In the genomic region with DNA sequence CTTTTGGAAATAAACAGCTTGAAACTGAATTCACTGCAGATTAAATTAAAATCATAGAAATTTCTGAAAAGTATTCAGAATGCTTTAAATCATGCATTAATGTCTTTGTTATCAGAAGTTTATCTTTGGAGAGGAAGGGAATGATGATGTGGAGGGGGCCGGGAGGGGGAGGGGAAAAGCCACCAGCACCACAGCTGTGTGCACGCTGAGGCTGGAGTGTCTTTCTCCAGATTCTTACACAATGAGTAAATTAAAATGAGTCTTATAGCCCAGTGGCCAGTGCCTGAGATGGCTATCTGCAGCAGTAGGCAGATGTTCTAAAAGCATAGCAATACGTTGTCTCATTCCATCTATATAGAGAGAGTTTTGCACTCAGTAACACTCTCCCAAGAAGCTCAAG, we compare ENCODE assay signal across 29 mouse cellular contexts.
DNase-seq lines count a peak whose midpoint lies in the region; ATAC-seq and TF ChIP-seq lines count a peak whose summit lies in the region.
"Had no signal": no experiment of that assay in that cellular context is flagged by ENCODE, and none has a peak within 500 bp of the region (broad histone marks: within the 10 kb centered on the region; RNA-seq: fewer than 3 reads in every experiment).

No protein-coding gene starts in this region.

- no peaks in the 10 kb centered on the region for H3K27me3 ChIP-seq in forebrain, embryonic 16.5 days (replicated peaks; ENCODE audit: control insufficient read depth, insufficient read depth, low read length)
- no peaks in the 10 kb centered on the region for H3K27me3 ChIP-seq in forebrain, embryonic 15.5 days
- no peaks in the 10 kb centered on the region for H3K27me3 ChIP-seq in kidney, postnatal 0 days (ENCODE audit: insufficient read depth, low read length)
- no peaks in the 10 kb centered on the region for H3K27me3 ChIP-seq in kidney, embryonic 16.5 days (ENCODE audit: insufficient read depth, low read length)
- no peaks in the 10 kb centered on the region for H3K27me3 ChIP-seq in stomach, embryonic 16.5 days (ENCODE audit: control insufficient read depth, insufficient read depth, low read length)
- H3K27me3 ChIP-seq in stomach, postnatal 0 days (ENCODE audit: control insufficient read depth, insufficient read depth, low read length): no peaks in the 10 kb centered on the region
- H3K27me3 ChIP-seq: embryonic facial prominence, embryonic 13.5 days; forebrain, embryonic 13.5 days; heart, embryonic 13.5 days had no signal

- no peak overlapping the region for H3K4me3 ChIP-seq in forebrain, embryonic 16.5 days (replicated peaks; ENCODE audit: low read length)
- no peak overlapping the region for H3K4me3 ChIP-seq in forebrain, embryonic 15.5 days
- no peak overlapping the region for H3K4me3 ChIP-seq in kidney, postnatal 0 days (replicated peaks; ENCODE audit: low read depth, low read length)
- no peak overlapping the region for H3K4me3 ChIP-seq in kidney, embryonic 16.5 days (ENCODE audit: low read length)
- no peak overlapping the region for H3K4me3 ChIP-seq in layer of hippocampus, adult 2 months
- no peak overlapping the region for H3K4me3 ChIP-seq in stomach, embryonic 16.5 days (replicated peaks; ENCODE audit: low read length)
- no peak overlapping the region for H3K4me3 ChIP-seq in stomach, postnatal 0 days (ENCODE audit: low read depth, low read length)
- H3K4me3 ChIP-seq: embryonic facial prominence, embryonic 10.5 days; embryonic facial prominence, embryonic 13.5 days; erythroblast, embryonic 14.5 days; forebrain, embryonic 13.5 days; heart, adult 2 months; heart, embryonic 10.5 days; heart, embryonic 13.5 days had no signal

- no peak overlapping the region for H3K27ac ChIP-seq in forebrain, embryonic 16.5 days (ENCODE audit: low read length)
- H3K27ac ChIP-seq in forebrain, embryonic 15.5 days (replicated peaks): no peak overlapping the region
- H3K27ac ChIP-seq in kidney, postnatal 0 days: no peak overlapping the region
- H3K27ac ChIP-seq in kidney, embryonic 16.5 days (ENCODE audit: low read length): no peak overlapping the region
- 0 out of 2 replicates have a peak overlapping the region, but pooled peaks have one; percentile 23 for H3K27ac ChIP-seq in layer of hippocampus, adult 2 months
- H3K27ac ChIP-seq in stomach, embryonic 16.5 days (ENCODE audit: low read length): 0 out of 2 replicates have a peak overlapping the region, but pooled peaks have one; percentile 19
- H3K27ac ChIP-seq in stomach, postnatal 0 days (replicated peaks): no peak overlapping the region
- H3K27ac ChIP-seq: embryonic facial prominence, embryonic 10.5 days; embryonic facial prominence, embryonic 13.5 days; forebrain, embryonic 13.5 days; heart, adult 2 months; heart, embryonic 10.5 days; heart, embryonic 13.5 days; hindbrain, embryonic 14.5 days; hindbrain, postnatal 0 days had no signal

- H3K4me1 ChIP-seq in forebrain, embryonic 16.5 days (replicated peaks; ENCODE audit: control insufficient read depth, insufficient read depth, low read length): no peaks in the 10 kb centered on the region
- H3K4me1 ChIP-seq in forebrain, embryonic 15.5 days: no peaks in the 10 kb centered on the region
- H3K4me1 ChIP-seq in kidney, postnatal 0 days (replicated peaks; ENCODE audit: insufficient read depth, low read length): no peaks in the 10 kb centered on the region
- H3K4me1 ChIP-seq in kidney, embryonic 16.5 days (ENCODE audit: insufficient read depth, low read length): peaks cover 4% of the 10 kb centered on the region; the same call in 1 of the 2 replicates
- no peaks in the 10 kb centered on the region for H3K4me1 ChIP-seq in stomach, embryonic 16.5 days (ENCODE audit: control insufficient read depth, insufficient read depth, low read length)
- no peaks in the 10 kb centered on the region for H3K4me1 ChIP-seq in stomach, postnatal 0 days (replicated peaks; ENCODE audit: control insufficient read depth, insufficient read depth)
- H3K4me1 ChIP-seq: embryonic facial prominence, embryonic 10.5 days; embryonic facial prominence, embryonic 13.5 days; forebrain, embryonic 13.5 days had no signal

- WGBS in forebrain, embryonic 16.5 days: 83% methylated on average over 3 of the region's 3 CpGs
- WGBS in forebrain, embryonic 15.5 days: 82% methylated on average over 3 of the region's 3 CpGs
- WGBS in kidney, postnatal 0 days: 45% methylated on average over 3 of the region's 3 CpGs
- WGBS in kidney, embryonic 16.5 days: 49% methylated on average over 3 of the region's 3 CpGs
- WGBS in stomach, embryonic 16.5 days: 57% methylated on average over 3 of the region's 3 CpGs
- WGBS in stomach, postnatal 0 days: 40% methylated on average over 3 of the region's 3 CpGs

- no peak for TF ChIP-seq EP300 in stomach, postnatal 0 days (optimal IDR thresholded peaks at IDR 0.05)

- peak; percentile 47 for DNase-seq in kidney, postnatal 0 days (ENCODE audit: low spot score)
- DNase-seq in layer of hippocampus, adult 2 months (ENCODE audit: low spot score in 2 of 2): no peak
- no peak for DNase-seq in layer of hippocampus, adult 8-10 months (ENCODE audit: low spot score in 2 of 2)
- DNase-seq in stomach, postnatal 0 days (ENCODE audit: low spot score): no peak
- DNase-seq: adrenal gland, adult 8-10 months; adrenal gland, postnatal 25 days; cerebellum, adult 11 months; cerebellum, adult 2 months; cerebellum, adult 9-11 months; cerebellum, postnatal 25 days; embryo, embryonic 11 days; gastrocnemius, postnatal 10 days; gastrocnemius, postnatal 36 days; heart, adult 2 months; heart, postnatal 14 days; heart, postnatal 4 days had no signal

- ATAC-seq in forebrain, embryonic 16.5 days: peak; percentile 54; the same call in 1 of the 2 replicates
- ATAC-seq in forebrain, embryonic 15.5 days (replicated peaks): no peak
- ATAC-seq in kidney, postnatal 0 days (replicated peaks; ENCODE audit: low FRiP score, low read depth): no peak
- ATAC-seq in kidney, embryonic 16.5 days (ENCODE audit: low FRiP score, low TSS enrichment): no peak; the same call in 1 of the 2 replicates
- no peak for ATAC-seq in stomach, embryonic 16.5 days (ENCODE audit: insufficient read depth, low FRiP score)
- no peak for ATAC-seq in stomach, postnatal 0 days (ENCODE audit: low FRiP score, low TSS enrichment)
- ATAC-seq: activated CD4-positive, CD25-positive, alpha-beta regulatory T cell, adult 4 months; forebrain, embryonic 13.5 days; hindbrain, postnatal 0 days had no signal

- no peak for TF ChIP-seq CTCF in kidney, postnatal 0 days (IDR thresholded peaks at IDR 0.05; ENCODE audit: low read depth)
- TF ChIP-seq CTCF in layer of hippocampus, adult 2 months (conservative IDR thresholded peaks at IDR 0.05): no peak
- no peak for TF ChIP-seq CTCF in stomach, postnatal 0 days (IDR thresholded peaks at IDR 0.05; ENCODE audit: low read depth)

- H3K9ac ChIP-seq in forebrain, embryonic 16.5 days (replicated peaks; ENCODE audit: low read depth, low read length): no peak overlapping the region
- H3K9ac ChIP-seq in forebrain, embryonic 15.5 days (replicated peaks): no peak overlapping the region
- H3K9ac ChIP-seq in kidney, postnatal 0 days (ENCODE audit: low read depth, low read length): no peak overlapping the region
- H3K9ac ChIP-seq in kidney, embryonic 16.5 days (replicated peaks; ENCODE audit: low read length): no peak overlapping the region
- no peak overlapping the region for H3K9ac ChIP-seq in stomach, embryonic 16.5 days (ENCODE audit: low read length)
- no peak overlapping the region for H3K9ac ChIP-seq in stomach, postnatal 0 days (ENCODE audit: low read length)
- H3K9ac ChIP-seq: embryonic facial prominence, embryonic 13.5 days; forebrain, embryonic 13.5 days; heart, embryonic 13.5 days; hindbrain, embryonic 14.5 days had no signal

- no peaks in the 10 kb centered on the region for H3K36me3 ChIP-seq in forebrain, embryonic 16.5 days (ENCODE audit: control insufficient read depth, insufficient read depth)
- no peaks in the 10 kb centered on the region for H3K36me3 ChIP-seq in forebrain, embryonic 15.5 days
- H3K36me3 ChIP-seq in kidney, postnatal 0 days (ENCODE audit: insufficient read depth, low read length): no peaks in the 10 kb centered on the region
- H3K36me3 ChIP-seq in kidney, embryonic 16.5 days (ENCODE audit: insufficient read depth, low read length): no peaks in the 10 kb centered on the region
- no peaks in the 10 kb centered on the region for H3K36me3 ChIP-seq in stomach, embryonic 16.5 days (ENCODE audit: control insufficient read depth, insufficient read depth, low read length)
- H3K36me3 ChIP-seq in stomach, postnatal 0 days (ENCODE audit: control insufficient read depth, insufficient read depth, low read length): no peaks in the 10 kb centered on the region
- H3K36me3 ChIP-seq: embryonic facial prominence, embryonic 10.5 days; embryonic facial prominence, embryonic 13.5 days; heart, embryonic 10.5 days; heart, embryonic 13.5 days had no signal

- no peak overlapping the region for H3K4me2 ChIP-seq in forebrain, embryonic 16.5 days (ENCODE audit: low read length)
- no peak overlapping the region for H3K4me2 ChIP-seq in forebrain, embryonic 15.5 days (replicated peaks)
- no peak overlapping the region for H3K4me2 ChIP-seq in kidney, postnatal 0 days (ENCODE audit: low read length)
- H3K4me2 ChIP-seq in kidney, embryonic 16.5 days (replicated peaks; ENCODE audit: low read depth, low read length): no peak overlapping the region
- H3K4me2 ChIP-seq in stomach, embryonic 16.5 days (ENCODE audit: low read depth, low read length): no peak overlapping the region
- no peak overlapping the region for H3K4me2 ChIP-seq in stomach, postnatal 0 days (replicated peaks; ENCODE audit: low read depth)
- H3K4me2 ChIP-seq: embryonic facial prominence, embryonic 13.5 days; forebrain, embryonic 13.5 days; heart, embryonic 13.5 days; hindbrain, embryonic 14.5 days had no signal

- no peaks in the 10 kb centered on the region for H3K9me3 ChIP-seq in forebrain, embryonic 16.5 days (ENCODE audit: control insufficient read depth, low read length)
- no peaks in the 10 kb centered on the region for H3K9me3 ChIP-seq in forebrain, embryonic 15.5 days
- no peaks in the 10 kb centered on the region for H3K9me3 ChIP-seq in kidney, postnatal 0 days (replicated peaks; ENCODE audit: low read length)
- H3K9me3 ChIP-seq in kidney, embryonic 16.5 days (ENCODE audit: low read length): no peaks in the 10 kb centered on the region
- H3K9me3 ChIP-seq in stomach, embryonic 16.5 days (replicated peaks; ENCODE audit: control insufficient read depth, low read length): no peaks in the 10 kb centered on the region
- no peaks in the 10 kb centered on the region for H3K9me3 ChIP-seq in stomach, postnatal 0 days (ENCODE audit: control insufficient read depth, low read length)
- H3K9me3 ChIP-seq: embryonic facial prominence, embryonic 10.5 days; embryonic facial prominence, embryonic 13.5 days; forebrain, embryonic 13.5 days; heart, embryonic 10.5 days; heart, embryonic 13.5 days had no signal

Comparison
In these comparisons a context has a peak if more than half of its experiments do, and no peak if none do; other contexts are left out.
1. H3K27ac ChIP-seq: peak in layer of hippocampus, adult 2 months (single experiment) and stomach, embryonic 16.5 days (single experiment); none in forebrain, embryonic 16.5 days (single experiment), forebrain, embryonic 15.5 days (single experiment), kidney, postnatal 0 days (single experiment), kidney, embryonic 16.5 days (single experiment) and stomach, postnatal 0 days (single experiment).